Mouse (Mus musculus): ENCODE data around the gene Rhobtb1.

- no peak for TF ChIP-seq CTCF (IDR thresholded peaks at IDR 0.05; ENCODE audit: low read depth)
- no peak for TF ChIP-seq EP300 (IDR thresholded peaks at IDR 0.05; ENCODE audit: low read depth)
These were observed 58.8 kb downstream of the Rhobtb1 start for GRCm38 (mm10) chr10:69210006-69210405.
